Mouse (Mus musculus) kidney, postnatal 25 days (tissue): Measurements from ENCODE around the gene Pde8b.
"Not testable (repeated sequence)": the region's sequence is repeated elsewhere in the genome, so short reads cannot be mapped to it uniquely, and the experiment has no call there.

Source experiments
- DNase-seq, 2 experiments: peaks; one replicate each; pipeline ENCODE4 v3.0.0; 2021; ENCODE audit warnings: mixed read lengths in 2 of 2

The Pde8b gene

DNA sequence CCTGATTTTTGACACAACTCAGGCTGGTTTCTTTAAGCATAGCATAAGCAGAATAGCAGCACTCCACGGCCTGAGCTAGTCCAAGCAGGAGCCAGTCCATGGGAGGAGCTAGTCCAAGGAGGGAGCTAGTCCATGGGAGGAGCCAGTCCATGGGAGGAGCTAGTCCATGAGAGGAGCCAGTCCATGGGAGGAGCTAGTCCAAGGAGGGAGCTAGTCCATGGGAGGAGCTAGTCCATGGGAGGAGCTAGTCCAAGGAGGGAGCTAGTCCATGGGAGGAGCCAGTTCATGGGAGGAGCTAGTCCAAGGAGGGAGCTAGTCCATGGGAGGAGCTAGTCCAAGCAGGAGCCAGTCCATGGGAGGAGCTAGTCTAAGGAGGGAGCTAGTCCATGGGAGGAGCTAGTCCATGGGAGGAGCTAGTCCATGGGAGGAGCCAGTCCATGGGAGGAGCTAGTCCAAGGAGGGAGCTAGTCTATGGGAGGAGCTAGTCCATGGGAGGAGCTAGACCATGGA, 34.4 kb downstream of the Pde8b start:
- not testable (repeated sequence) for DNase-seq

DNA sequence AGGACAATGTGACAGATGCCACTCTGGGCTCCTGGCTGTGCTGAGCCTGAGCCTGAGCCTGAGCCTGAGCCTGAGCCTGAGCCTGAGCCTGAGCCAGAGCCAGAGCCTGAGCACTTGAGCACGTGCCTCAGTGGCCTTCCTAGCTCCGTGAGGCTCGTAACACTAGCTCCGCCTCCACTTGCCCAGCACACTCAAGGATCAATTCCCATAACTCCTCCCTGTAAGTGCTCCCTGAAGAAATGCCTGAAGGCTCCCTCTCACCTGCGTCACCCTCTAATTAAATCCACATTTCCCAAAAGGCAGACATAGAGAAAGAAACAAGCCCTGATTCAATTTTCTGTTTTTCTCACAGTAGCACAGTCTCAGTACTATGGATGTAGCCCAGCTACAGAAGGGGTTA, 37.8 kb downstream of the Pde8b start:
- DNase-seq: no peak

DNA sequence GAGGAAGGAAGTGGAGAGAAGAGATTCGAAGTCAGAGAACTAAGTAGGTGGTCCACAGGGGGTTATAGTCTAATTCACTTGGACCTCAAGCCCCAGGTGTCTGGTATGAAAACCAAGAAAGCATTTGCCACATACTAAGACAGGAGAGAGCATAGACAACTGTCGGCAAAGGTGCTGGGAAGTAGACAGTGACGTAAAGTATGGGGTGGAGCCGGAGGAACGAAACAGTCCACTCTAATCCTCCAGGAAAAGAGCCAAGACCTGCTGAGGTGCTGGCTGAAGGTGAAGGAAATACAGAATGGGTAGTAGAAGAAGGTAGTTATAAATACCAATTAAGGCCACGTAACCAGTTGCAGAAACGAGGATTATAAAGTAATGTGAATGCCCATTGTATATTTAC, 42.8 kb downstream of the Pde8b start:
- DNase-seq: not testable (repeated sequence)

DNA sequence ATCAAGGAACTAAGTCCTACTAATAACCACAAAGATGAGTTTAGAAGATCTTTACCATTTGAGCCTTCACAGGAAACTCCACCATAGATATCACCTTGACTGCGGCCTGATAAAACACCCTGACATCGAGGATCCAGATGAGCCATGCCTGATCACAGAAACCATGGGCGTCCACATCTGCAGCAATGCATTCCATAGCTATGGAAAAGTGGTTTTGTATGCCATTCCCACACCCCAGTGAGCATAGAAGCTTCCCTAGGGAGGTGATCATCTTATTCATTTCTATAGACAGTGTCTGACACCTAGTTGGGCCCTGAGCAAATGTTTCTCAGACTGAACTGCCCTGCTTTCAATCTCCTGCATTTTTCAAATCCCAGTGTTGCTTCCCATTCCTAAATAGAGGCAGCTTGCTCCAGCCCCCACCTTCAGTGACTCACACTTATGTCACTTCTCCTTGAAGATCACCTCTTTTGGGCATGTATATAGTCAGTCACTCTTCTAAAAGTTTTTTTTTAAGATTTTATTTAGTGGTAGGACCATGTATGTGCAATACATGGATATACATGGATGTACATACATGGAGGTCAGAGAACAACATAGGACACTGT, 47.9 kb downstream of the Pde8b start:
- DNase-seq: no peak

DNA sequence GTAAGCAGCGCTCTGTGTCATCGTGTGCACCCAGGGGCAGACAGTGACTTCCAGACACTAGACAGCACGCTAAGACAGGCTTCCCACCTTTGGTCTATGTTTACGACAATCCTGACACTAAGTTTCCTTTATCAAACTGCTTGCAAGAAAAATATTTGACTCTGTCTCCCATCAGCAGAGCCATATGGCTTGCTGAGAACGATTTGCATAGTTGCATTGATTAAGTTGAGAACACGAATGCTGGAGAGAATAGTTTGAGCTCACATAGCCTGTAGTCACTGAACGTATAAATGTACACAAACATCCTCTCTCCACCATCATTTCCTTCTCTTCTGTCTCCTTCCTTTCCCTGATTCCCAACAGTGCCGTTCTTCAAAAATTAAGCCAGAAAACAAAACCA, 49.3 kb downstream of the Pde8b start:
- DNase-seq: no peak

DNA sequence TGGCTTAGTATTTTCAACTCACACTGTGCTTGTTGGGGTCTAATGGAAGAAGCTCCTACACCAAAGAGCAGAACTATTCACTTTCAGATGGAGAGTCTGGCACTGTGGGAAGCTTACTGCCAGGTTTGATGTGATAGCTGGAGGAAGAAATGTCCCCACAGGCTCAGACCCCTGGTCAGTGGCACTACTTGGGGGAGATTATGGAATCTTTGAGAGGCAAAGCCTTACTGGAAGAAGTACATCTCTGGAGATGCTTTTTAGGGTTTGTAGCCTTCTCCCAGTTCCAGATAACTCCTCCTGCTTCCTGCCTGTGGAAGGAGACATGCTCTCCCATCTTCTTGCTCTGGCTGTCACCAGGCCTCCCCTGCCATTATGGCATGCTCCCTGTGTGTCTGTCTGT, 50.1 kb downstream of the Pde8b start:
- DNase-seq: no peak

DNA sequence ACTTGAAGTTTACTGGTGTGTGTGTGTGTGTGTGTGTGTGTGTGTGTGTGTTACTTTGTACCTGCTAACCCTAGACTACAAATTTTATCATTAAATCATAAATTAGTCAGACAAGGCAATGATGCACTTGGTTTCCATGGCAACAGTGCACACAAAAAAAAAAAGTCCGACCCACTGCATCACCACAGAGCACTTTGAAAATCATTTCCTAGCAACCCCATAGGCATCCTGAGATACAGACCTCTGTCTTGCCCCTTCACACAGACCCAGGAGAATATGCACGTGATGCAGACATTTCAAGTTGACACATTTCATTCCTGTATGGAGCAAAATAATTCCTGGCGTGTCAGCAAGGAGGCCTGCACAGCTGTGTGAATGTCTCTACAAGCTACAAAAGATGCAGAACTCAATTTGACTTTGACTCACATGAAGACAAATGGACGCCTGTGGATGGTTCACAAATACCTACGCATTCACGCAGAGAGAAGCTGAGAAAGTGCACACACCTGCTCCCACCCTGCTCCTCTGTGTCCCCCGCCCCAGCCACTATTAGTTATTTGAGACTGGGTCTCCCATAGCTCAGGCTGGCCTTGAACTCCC, 53.9 kb downstream of the Pde8b start:
- DNase-seq: no peak

DNA sequence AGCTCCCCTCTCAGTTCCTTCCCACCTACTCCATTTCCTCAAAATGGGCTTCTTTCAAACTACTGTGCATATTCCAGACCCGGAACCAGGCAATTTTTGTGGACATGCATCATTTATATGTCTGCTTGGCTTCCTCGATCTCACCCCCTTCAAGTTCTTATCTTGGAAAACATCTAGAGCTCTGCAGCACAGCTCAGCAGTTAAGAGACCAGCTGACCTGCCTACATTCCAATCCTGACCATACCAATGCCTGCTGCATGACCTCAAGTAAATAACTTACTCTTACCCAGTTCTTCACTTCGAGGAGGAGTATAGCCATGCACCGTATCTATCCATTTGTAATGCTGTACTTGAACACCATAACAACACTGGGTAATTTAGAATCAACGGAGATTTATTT, 58.2 kb downstream of the Pde8b start:
- DNase-seq: no peak

DNA sequence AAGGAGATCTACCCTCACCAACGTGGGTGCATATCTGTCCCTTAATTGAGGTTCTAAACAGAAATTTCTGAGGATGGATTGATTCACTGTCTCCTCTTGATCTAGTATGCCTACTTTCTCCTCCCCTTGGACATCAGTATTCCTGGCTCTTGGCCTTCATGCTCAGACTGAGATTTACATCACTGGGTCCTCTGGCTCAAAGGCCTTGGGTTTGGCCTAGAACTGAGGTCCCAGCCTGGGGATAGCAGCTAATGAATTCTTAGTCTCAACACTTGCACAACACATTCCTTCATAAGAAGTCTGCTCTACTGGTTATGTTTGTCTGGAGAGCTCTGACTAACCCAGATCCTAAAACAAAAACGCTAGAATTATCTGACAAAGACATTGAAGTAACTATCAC, 61.0 kb downstream of the Pde8b start:
- DNase-seq: no peak

DNA sequence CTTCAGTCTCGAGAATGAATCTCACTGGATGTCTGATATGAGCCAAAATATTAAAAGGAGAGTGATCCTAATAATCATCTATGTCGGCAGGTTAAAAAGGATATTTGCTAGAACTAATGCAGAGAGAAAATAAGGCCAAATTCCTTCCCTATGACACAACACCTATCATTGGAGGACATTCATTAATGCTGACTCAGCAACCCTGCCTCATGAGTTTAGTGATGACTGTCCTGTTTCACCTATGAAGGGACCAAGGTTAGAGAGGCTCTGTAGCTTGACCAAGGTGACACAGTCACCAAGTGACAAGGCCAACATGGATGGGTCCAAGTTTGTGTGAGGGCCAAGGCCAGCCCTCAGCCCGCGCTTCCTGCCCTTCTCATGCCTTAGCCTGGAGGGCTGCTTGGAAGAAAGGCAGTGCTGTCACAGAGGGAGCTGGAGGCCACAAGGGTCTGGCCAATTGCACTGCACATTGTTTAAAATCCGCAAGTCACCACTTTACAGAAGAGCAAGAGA, 62.9 kb downstream of the Pde8b start:
- no peak for DNase-seq

DNA sequence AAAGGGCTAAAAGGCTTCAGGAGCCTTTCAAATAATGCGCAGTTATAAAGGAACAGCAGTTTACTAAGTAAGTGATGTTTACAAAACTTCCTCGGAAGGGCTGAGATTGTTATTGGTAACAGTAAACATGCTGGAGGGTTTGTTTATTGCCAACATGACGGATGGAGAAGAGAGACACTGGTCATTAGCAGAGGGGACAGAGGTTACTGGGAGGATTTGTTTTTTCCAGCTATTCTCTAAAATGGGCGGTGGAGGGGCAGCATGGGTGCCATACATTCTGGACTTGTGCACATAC, 63.4 kb downstream of the Pde8b start:
- no peak for DNase-seq

DNA sequence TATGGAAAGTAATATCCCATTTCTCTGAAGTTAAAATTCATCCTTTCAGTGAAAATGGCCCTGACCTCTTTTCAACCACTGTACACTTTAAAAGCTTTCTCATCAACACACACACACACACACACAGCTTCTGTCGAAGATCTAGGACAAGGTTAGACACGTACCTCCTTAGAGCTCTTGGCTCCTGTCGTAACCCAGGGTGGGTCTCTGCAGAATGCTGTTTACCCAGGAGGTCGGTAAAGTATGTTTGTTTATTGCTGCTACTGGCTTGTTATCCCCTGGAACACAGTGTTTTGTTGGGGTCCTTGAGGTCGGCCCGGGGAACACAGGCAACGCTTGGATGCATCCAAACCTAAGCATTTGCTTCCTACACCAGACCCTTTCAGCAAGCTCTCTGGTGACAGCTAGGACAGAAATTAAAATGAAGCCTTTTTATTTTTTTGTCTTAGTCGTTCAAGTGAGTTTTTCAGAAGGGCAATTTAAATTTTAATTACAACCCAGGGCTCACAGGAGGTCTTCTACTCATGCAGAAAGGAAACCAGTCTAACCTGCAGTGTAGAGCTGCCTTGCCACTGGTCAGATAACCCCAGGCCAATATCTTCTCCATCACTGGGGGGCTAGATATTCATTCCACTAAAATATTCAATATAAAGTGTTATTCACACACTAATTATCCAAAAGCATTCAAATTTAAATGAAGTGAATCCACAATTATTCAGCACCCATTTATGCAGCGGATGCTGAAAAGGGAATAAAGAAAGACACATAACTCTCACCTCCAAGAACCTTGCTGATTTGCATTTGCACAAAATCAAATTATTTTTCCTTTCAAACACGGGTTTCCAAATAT, 64.0 kb downstream of the Pde8b start:
- no peak for DNase-seq

DNA sequence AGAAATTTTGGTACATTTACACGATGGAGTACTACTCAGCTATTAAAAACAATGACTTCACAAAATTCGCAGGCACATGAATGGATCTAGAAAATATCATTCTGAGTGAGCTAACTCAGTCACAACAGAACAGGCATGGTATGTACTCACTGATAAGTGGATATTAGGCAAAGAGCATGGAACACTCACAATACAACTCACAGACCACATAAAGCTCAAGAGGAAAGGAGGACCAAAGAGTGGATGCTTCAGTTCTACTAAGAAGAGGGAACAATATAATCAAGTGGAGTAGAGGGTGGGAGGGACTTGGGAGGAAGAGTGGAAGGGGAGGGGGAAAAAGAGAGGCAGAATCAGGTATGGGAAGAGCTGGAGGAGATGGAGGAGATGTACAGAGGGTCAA, 66.5 kb downstream of the Pde8b start:
- DNase-seq: no peak

DNA sequence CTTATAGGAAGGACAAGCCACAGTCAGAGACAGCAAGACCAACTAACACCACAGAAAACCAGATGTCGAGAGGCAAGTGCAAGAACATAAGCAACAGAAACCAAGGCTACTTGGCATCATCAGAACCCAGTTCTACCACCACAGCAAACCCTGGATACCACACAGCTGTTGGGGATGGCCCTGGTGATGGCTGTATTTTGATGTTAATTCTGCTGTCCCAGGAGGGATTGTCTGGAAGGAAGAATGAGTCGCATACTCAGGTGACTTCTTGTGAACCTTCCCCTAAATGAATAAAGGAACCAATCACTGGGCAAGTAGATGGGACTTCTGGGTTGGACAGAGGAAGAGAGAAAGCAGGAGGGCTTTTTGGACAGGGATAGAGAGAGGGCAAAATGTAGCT, 69.9 kb downstream of the Pde8b start:
- DNase-seq: no peak

DNA sequence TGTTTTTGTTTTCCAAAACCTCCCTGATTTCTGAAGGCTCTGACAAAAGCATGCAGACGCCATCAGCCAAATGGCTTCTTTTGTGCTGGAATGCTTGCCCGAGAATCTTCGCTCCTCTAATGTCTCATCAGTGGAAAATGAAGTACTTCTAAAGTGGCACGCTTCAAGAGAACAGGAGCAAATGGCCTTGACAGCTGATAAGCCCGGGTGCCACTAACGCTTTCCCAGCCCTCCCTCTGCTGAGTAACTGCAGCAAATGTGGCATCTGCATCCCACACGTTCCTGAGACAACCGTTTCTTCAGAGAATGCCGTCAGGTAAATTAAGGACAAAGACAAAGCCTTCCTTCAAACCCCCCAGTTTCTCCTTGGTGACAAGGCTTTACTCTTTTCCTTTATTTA, 72.8 kb downstream of the Pde8b start:
- DNase-seq: no peak

DNA sequence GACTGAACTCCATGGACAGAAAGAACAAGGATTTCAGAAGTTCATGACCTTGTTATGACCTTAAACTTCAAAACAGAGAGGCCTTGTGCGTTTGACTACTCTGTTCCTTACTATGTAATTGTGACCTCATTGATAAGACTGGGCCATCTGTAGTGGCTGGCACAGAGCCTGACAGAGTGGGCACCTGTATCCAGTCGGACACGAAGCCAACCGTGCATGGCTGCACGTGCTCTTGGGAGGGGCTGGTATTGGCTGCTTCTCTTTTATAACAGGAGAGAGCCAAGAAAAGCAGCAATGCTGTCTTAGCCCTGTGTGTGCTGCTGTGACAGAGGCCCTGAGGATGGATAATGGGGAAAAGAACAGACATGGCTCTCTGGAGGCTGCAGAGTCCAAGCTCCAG, 73.7 kb downstream of the Pde8b start:
- DNase-seq: no peak

DNA sequence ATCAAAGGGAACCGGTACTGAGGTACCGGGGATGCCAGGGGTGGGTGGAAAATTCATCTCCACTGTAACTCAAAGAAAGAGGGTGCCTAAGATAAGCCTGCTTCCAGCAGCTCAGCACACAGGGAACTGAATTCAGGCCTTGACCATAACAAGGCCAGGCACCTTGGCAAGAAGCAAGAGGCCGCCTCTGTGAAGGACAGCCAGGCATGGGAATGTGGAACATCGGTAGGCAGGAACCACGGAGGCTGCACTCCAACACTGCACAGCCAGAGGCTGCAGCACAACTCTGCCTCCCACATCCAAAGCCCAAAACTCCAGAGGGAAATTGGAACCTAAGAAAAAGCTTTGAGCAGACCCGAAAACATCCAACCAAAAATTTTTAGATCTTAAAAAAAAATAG, 75.9 kb downstream of the Pde8b start:
- no peak for DNase-seq

DNA sequence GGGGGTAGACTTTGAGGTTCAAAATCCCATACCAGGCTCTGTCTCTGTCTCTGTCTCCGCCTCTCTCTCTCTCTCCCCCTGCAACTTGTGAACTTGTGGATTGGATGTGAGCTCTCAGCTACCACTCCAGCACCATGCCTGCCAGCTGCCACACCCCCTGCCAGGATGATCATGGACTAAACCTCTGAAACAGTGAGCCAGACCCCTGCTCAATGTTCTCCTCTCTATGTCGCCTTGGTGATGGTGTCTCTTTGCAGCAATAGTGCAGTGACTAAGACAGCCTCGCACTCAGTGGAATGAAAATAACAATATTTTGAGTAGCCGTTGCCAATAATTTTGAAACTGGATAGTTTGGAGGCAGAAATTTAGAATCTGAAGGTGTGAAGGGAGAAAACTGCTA, 77.8 kb downstream of the Pde8b start:
- DNase-seq: no peak

DNA sequence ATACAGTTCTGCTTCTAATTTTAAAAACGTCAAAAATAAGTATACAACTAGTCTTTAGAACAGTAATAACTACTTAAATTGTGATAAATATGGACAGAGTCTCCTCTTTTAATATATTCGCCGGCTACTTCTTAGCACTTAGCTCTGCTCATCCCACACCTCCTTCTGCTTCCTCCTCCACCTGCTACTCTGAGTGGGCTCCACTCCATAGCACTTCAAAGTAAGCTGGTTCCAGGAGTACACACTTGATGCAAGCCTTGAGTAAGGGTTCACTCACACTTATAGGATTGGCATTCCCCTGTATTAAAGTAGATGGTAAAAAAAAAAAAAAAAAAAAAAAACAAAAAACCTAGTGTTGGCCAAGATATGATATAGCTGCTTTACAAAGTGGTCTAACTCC, 89.9 kb downstream of the Pde8b start:
- DNase-seq: no peak

DNA sequence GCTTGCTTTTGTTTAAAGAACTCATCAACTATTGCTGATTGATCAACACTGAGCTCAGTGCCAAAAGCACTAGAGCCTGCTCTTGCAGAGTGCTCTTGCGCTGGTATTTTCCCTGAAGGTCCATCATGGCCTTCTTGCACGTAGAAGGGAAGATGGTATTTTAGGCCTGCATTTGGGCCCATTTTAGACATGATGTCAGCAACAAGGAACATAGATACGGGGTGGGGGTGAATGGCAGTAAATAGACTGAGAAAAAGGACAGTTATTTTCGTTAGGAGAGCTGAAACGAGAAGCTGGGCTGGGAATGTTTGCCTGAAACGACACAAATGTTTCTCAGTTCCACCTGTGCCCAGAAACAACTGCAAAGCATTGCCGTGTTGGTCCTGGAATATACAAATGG, 91.2 kb downstream of the Pde8b start:
- no peak for DNase-seq

DNA sequence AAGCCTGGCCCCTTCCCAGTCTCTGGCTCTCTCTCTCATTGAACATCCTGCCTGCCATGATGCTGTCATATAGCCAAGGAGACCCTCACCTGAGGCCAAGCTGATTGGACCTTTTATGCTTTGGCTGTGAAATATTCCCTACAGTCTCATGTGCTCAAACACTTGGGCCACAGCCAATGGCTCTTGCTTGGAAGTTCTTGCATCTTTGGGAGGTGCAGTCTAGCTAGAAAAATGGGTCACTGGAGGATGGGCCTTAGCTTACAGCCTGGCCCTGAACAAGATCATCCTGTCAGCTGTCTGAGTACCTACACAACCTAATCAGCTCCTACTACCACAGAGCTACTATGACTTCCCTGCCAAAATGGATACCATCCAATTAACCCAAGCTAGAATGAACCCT, 105.4 kb downstream of the Pde8b start:
- peak in 1 of 2 experiments; percentile 10 for DNase-seq

DNA sequence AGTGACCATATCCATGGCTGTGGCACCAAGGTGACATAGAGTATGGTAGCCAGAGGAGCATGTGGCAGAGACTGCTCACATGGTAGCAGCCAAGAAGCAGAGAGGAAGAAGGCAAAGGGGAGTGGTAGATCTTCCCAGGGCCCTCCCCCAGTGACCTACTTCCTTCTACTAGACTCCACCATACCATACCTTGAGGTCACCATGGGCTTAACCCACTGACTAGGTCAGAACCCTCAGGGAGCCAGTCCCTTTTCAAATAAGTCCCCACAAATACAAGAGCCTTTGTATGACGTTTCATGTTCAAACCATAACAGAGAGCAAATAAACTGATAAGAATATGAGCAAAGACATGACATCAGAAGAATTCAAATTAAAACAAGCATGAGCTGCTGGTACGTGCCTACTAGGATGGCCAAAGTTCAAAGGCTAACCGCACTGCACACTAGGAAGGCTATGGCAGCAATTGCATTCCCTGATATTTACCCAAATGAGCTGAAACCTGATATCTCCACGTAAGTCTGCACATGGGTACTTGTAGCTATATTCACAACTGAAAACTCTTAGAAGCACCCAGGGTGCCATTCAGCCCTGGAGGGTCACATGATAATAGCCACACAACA, 109.6 kb downstream of the Pde8b start:
- no peak for DNase-seq

DNA sequence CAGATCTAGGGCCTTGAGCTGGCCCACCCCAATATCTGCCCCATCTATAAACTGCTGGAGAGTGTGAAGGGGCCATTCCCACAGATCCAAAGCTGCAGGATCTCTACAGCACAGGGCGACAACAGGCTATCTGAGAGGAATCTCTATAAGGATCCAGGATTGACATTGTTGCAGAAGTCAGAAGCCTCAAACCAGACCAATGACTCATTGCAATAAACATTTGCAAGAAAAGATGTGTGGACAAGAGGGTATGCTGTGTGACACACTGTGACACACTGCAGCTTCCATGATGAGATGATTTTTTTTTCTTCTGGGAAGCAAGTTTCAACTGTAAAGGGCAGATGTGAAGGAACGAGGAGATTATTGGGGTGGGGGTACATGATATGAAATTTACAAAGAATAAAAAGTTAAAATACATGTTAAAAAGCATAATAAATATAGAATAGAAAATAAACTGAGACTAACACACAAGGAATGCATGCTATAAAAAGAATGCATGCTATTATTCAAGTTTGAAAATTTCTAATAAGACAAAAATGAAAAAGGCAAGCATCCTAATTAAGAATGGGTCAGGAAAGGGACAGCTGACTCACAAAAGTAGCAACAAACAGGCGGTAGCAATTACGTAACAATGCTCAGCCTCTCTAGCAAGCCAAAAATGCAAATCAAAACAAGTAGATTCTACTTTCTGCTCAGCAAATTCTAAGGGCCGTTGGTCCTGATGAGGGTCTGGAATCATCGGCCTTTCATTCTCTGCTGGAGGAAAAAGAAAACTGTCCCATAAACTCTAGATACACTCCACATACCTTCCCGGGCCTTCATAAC, 114.6 kb downstream of the Pde8b start:
- no peak for DNase-seq
